Mouse (Mus musculus) CH12F3 (cell line): Measurements from ENCODE around the gene Pdlim4.

Experiments
- in situ Hi-C: fragments of 300-500 bp; cut with MboI; formaldehyde crosslinking; loops from 2 replicates; pipeline ENCODE4 v1.14.3; 2020; ENCODE audit warnings: low sequenced_read_pairs

The Pdlim4 gene

DNA sequence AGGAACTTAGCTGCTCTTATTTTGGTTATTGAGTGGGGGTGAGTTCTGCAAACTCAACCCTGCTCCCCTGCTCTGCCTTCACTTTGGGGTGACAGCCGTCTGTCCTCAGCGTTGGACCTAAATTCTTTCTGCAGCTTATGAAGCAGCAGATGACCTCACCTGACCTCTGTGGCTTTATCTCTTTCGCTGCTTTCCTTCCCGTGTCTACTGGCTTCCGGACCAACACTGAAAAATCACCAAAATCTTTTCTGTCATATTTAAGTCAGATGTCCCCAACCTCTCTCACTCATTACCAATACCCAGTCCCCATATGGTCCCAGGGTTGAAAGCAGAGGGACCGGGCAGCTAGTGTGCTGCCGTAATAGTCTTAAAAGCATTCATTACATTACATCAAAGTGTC, 23.4 kb upstream of the Pdlim4 start:
- in situ Hi-C loops = no loop called here

DNA sequence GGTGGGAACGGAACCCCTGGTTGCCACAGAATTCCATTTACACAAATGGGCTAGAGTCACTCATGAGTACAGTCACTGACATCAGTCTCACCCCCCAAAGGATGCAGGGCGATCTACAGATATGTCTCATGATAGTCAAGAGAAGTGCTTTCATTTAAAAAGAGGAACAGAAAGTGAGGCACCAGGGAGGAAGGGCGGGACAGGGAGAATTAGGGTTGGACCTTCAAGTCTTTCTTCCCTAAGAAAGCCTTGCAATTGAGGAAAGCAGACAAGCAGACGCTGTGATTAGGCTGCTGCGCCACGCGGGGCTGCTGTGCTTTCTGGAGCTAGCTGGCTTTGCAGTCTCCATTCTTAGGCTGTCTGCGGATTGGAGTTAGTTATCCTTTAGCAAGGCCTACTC, 22.9 kb upstream of the Pdlim4 start:
- in situ Hi-C loops = no loop called here

DNA sequence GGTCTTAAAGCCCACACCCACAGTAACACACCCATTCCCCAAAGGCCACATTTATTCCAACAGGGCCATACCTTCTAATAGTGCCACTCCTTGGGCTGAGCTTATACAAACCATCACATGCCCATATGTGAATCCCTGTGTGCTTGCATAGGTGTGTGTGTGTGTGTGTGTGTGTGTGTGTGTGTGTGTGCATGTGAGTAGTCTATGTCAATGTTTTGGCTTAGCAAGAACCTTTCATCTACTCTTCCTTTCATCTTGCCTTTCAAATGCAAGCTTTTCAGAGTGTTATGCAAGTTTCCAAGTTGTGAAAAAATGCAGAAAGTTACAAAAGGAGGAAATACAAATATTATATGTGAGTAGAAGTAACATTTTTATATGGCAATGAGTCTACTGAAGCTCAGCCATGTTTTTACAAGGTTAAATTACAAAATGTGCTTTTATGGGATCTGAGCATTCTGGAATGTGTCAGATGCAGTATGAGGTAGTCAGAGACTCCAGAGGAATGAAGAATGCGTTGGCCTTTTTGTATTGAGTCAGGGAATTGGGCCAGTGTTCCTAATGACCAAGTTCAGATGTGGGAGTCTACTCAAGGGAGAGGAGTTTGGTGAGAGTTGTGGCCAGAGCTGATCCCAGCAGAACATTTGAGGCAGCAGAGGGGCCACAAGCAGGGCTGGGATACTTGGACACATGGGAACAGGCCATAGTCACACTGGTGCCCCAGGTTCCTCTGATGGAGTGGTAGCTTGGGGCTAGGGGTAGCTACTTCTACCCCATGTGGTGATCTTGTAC, 21.5 kb upstream of the Pdlim4 start:
- in situ Hi-C loops = no loop called here

GRCm38 (mm10) chr11:54088947-54089317, 20.1 kb upstream of the Pdlim4 start:
- in situ Hi-C loops = no loop called here

DNA sequence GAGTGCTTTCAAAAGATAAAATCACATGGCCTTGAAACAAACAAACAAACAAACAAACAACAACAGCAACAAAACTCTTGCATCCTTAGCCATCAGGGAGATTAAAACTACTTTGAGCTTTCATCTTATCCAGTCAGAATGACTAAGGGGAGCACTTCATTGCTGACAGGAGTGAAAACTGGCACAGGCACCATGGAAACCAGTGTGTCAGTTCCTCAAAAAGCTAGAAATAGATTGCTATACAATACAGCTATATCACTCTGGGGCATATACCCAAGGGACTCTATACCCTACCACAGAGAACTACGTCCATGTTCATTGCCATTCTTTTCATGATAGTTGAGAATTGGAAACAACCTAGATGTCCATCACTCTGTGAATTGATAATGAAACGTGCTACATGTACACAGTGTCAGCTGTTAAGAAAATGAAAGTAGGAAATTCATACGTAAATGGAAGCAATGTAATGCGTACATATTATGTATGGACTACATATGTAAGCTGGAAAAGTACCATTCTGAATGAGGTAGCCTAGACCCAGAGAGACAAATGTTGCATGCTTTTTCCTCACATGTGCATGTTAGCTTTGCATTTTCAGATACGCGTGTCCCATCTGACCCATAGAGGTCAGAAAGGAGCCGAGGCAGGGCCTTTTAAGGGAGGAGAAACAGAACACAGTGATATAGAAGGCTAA, 19.6 kb upstream of the Pdlim4 start:
- in situ Hi-C loops = no loop called here

DNA sequence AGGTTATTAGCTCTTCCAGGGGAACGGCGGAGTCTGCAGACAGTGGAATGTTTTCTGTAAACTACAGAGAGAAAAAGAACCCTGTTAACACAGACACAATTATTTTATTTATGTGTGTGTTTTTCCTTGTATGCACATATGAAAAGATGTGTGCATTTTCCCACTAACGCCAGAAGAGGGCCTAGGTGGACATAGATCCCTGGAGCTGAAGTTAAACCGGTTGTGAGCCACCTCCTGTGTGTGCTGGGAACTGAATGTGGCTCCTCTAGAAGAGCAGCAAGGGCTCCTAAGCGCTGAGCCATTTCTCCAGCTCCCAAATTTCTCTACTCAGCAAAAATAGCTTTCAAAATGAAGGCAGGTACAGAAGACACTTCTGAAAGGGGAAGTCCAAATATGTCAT, 17.0 kb upstream of the Pdlim4 start:
- in situ Hi-C loops = no loop called here

DNA sequence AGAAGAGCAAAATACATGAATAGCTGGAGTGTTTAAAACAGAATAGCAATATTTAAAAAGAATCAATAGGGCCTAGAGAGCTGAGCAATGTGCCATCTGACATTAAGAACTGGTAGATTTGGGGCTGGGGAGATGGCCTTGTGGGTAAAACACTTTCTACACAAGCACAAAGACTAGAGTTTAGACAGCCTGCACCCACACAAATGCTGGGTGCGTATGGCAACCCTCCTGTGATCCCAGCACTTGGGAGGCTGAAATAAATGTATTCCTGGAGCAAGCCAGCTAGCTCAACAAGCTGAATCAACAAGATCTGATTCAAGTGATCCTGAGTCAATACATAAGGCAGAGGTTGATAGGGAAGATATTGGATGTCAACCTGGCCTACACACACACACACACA, 16.2 kb upstream of the Pdlim4 start:
- in situ Hi-C loops = no loop called here

GRCm38 (mm10) chr11:54082725-54083124, 13.9 kb upstream of the Pdlim4 start:
- in situ Hi-C loops = no loop called here

- in situ Hi-C loops = no loop called here
Observed at GRCm38 (mm10) chr11:54080435-54080834, 11.6 kb upstream of the Pdlim4 start.

- in situ Hi-C loops = no loop called here
Observed at GRCm38 (mm10) chr11:54076101-54076500, 7.3 kb upstream of the Pdlim4 start.

GRCm38 (mm10) chr11:54075353-54075752, 6.5 kb upstream of the Pdlim4 start:
- in situ Hi-C loops = no loop called here

DNA sequence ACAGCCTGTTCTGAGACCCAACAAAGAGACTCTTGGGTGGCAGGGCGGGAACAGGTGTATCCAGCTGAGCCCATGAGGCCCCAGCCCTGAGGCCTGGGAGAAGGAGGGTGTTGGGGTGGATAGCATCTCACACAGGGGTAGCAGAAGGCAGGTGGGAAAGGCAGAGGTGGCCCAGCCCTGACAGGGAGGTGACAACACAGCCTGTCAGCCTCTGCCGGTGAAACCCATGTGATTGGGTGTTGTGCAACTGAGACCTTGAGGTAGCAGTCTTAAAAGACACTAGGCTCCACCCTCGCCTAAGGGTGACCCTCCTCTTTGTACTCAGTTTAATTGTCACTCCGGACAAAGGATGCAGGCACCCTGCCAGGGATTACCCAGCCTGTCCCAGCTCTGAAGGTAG, 4.5 kb upstream of the Pdlim4 start:
- in situ Hi-C loops = no loop called here

DNA sequence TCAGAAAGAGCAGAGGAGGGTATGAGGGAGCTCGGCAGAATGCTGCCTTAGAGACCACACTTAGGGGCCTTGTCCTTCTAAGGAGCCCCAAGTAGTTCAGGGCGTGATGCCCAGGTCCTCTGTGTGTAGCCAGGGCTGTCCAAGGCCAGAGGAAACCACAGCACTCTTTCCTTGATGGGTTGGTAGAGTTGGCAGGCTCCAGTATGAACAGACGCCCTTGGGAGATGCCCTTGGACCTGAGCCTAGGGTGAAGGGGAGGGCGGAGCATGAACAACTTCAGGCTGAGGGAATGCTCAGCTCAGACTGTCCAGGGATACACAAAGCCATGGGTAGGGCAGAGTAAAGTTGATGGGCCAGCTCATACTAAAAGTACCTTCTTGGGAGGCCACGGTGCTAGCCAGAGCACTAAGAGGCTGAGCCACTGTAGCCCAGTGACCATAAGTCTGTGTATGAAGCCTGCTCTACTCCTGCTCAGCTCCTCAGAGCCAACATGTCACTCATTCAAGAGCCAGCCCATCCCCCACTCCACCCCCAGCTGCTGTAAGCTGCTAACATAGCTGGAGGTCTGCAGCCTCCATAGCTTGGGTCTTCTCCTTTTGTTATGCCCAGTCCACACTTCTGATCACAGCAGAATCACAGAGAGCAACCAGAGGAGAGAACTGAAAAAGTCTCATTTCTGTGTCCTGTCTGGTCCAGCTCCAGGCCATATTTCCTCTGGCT, 3.1 kb upstream of the Pdlim4 start:
- in situ Hi-C loops = no loop called here

- in situ Hi-C loops = no loop called here
Observed at GRCm38 (mm10) chr11:54067996-54068519, 756 bp downstream of the Pdlim4 start.

DNA sequence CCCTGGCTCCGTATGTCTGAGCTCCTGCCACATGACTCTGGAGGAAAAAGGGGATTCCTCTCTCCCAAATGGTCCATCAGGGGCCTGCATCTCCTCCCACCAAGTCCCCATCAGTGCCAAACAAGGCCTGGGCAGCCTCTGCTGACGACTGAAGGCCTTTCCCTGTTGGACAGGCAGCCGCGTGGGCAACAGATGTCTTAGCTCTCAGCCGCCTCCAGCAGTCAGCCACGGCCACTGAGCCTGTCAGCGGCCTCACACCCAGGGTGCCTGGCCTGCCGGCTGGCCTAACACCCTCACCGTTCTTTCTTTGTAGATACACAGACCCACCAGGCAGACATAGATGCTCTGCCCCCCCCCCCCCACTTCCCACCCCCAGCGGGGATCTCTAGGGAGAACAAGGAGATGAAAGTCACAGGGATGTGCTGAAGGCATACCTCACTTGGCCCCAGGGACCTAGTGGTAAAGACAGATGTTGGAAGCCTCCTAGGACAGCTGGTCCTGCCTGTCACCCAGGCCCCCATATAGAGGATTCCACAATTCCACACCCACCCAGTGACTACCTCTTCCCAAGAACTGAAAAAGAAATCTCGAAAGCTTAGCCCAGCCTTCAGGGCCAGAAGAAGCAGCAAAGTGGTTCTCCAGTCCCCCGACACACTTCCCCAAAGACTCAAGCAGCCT, 1.4 kb downstream of the Pdlim4 start:
- in situ Hi-C loops = no loop called here

GRCm38 (mm10) chr11:54066400-54066799, 2.4 kb downstream of the Pdlim4 start:
- in situ Hi-C loops = no loop called here

GRCm38 (mm10) chr11:54065915-54066178, 3.0 kb downstream of the Pdlim4 start:
- in situ Hi-C loops = no loop called here

- in situ Hi-C loops = no loop called here
Observed at GRCm38 (mm10) chr11:54065106-54065914, 3.5 kb downstream of the Pdlim4 start.

DNA sequence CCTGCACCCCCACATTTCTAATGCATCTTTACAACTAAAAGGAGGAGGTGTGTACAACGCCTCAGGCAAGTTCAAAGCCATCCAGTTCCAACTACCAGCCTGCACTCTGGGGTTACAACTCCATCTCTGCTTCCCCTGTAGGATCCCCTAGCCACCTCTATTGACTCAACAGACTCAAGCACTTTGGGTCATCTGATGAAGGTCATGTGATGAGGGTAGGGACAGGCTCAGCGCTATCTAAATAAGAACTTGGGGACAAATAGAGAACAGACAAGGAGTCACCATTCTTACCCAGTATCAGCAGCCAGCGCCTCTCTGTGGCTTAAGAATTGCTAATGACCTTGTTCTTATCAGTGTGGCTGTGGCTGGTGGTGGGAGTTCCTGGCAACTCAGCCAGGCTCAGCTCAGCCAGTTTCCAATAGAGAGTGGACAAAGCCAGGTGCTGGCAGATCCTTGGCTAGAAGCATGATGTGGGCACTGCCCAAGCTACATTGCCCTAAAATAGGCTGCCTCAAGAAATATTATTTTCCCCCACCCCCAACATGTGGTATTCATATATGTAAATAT, 4.3 kb downstream of the Pdlim4 start:
- in situ Hi-C loops = no loop called here

DNA sequence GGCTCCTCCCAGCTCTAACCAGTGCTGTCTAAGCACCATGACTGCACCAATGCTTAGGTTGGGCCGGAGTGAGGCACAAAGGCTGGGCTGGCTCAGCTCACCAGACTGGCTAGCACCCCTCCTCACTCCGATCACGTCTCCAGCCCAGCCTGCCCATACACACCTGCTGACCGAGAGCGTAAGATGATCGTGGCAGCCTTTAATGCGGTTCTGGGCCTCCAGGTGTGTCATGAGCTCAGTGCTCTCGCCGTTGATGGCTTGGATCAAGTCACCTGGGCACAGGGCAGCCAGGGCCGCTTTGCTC, 5.4 kb downstream of the Pdlim4 start:
- in situ Hi-C loops = no loop called here
